Mouse (Mus musculus) erythroblast, embryonic 14.5 days (primary cell): ENCODE data around the gene Dxo.

Experiments used
- GATA1 ChIP-seq: IDR thresholded peaks from 2 replicates; pipeline ENCODE4 v1.6.1; 2012; ENCODE audit warnings: low read length, inconsistent platforms, mixed read lengths
- TAL1 ChIP-seq: IDR thresholded peaks from 3 replicates; pipeline ENCODE4 v1.6.1; 2012; ENCODE audit warnings: low read length, inconsistent platforms, mixed read lengths

DNA sequence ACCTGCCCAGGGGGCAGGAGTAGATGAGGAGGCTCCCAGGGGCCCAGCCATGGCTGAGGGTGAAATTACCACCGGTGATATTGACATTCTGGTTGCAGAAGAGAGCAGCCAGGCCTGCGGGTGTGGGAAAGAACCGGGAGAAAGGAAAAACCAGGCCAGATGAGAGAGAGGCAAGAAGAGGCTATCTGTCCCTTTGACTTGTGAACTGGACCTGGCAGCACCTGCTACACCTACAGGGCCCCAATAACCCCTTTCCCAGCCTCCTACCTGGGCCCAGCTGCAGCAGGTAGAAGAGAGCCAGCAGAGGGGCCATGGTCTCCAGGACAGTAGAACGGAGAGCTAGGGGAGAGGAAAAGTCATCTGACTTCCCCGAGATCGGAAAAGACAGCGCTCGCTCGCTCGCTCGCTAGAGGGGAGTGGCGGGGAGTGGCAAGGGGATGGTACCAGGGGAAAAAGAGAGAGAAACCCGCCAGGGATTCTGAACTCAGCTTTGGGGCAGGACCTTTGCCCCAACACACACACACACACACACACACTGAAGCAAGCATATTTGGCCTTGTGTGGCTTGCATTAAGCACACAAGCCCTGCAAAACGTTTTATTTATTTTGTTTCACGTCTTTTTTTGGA, 45.0 kb downstream of the Dxo start, which contains the start of gene Gm20547:
- TF ChIP-seq TAL1 (no peak), GATA1 (no peak)
